Mouse (Mus musculus) MEL (cell line): ENCODE results near the gene Zmat3. TPM values are rescaled to one million over a fixed set of nuclear protein-coding genes. Genes with fewer than 3 reads are reported as not detected.

Source experiments
- DNase-seq: peaks from one replicate; pipeline ENCODE4 v3.0.0; 2011; ENCODE audit warnings: low read depth, low spot score
- H3K27ac ChIP-seq: 2 replicates; pipeline ENCODE4 v1.5.1; 2012; ENCODE audit warnings: low read depth, mild to moderate bottlenecking, control low read depth, low read length, moderate library complexity; ENCODE audit not compliant: control insufficient read depth
- H3K27me3 ChIP-seq, 2 experiments: fragments of 150-350 bp in 1 of 2; sonication (generic) in 1 of 2; 2 replicates each; pipeline ENCODE4 v1.6.1; 2012; ENCODE audit warnings: low read length in 2 of 2, mild to moderate bottlenecking in 2 of 2, improper control_type of control experiment in 1 of 2, moderate library complexity in 1 of 2; ENCODE audit not compliant: insufficient read depth in 2 of 2, control insufficient read depth in 1 of 2
- H3K36me3 ChIP-seq, 2 experiments: 2 replicates each; pipeline ENCODE4 v1.6.1; 2012 to 2014; ENCODE audit warnings: low read length in 2 of 2, improper control_type of control experiment in 1 of 2, inconsistent platforms in 1 of 2, mild to moderate bottlenecking in 1 of 2; ENCODE audit not compliant: insufficient read depth in 2 of 2, control insufficient read depth in 1 of 2
- H3K4me1 ChIP-seq, 2 experiments: fragments of 150-350 bp in 1 of 2; sonication (generic) in 1 of 2; 2 replicates each; pipeline ENCODE4 v1.6.1; 2012; ENCODE audit warnings: low read length in 2 of 2, improper control_type of control experiment in 1 of 2, mild to moderate bottlenecking in 1 of 2; ENCODE audit not compliant: insufficient read depth in 2 of 2, control insufficient read depth in 1 of 2
- H3K4me3 ChIP-seq, 2 experiments: fragments of 150-350 bp in 1 of 2; sonication (generic) in 1 of 2; 2 replicates each; pipeline ENCODE4 v1.5.1; 2012; ENCODE audit warnings: low read depth in 2 of 2, low read length in 2 of 2, mild to moderate bottlenecking in 2 of 2, moderate library complexity in 2 of 2, control low read depth in 1 of 2, improper control_type of control experiment in 1 of 2; ENCODE audit not compliant: control insufficient read depth in 1 of 2, insufficient read depth in 1 of 2
- H3K79me2 ChIP-seq: 2 replicates; pipeline ENCODE4 v1.6.1; 2012; ENCODE audit warnings: mild to moderate bottlenecking, low read length, moderate library complexity; ENCODE audit not compliant: control insufficient read depth, poor library complexity, insufficient read depth
- H3K9ac ChIP-seq: 2 replicates; pipeline ENCODE4 v1.6.1; 2012; ENCODE audit warnings: low read depth, mild to moderate bottlenecking, control low read depth, low read length, moderate library complexity; ENCODE audit not compliant: control insufficient read depth, poor library complexity, severe bottlenecking
- H3K9me3 ChIP-seq: fragments of 150-350 bp; sonication (generic); replicated peaks from 2 replicates; pipeline ENCODE4 v1.6.1; 2012; ENCODE audit warnings: mild to moderate bottlenecking, low read length, improper control_type of control experiment, moderate library complexity; ENCODE audit not compliant: insufficient read depth
- CTCF ChIP-seq, 3 experiments: IDR thresholded peaks in 2 of 3; conservative IDR thresholded peaks in 1 of 3; 2 replicates each; pipeline ENCODE4 v1.5.1; 2011 to 2012; ENCODE audit warnings: low read length in 3 of 3, low read depth in 2 of 3, mild to moderate bottlenecking in 2 of 3, improper control_type of control experiment in 1 of 3, inconsistent platforms in 1 of 3, mixed read lengths in 1 of 3, moderate library complexity in 1 of 3; ENCODE audit not compliant: control insufficient read depth in 1 of 3, insufficient read depth in 1 of 3, poor library complexity in 1 of 3, severe bottlenecking in 1 of 3
- E2F4 ChIP-seq: IDR thresholded peaks from 2 replicates; pipeline ENCODE4 v1.6.1; 2011; ENCODE audit warnings: low read depth, low read length, improper control_type of control experiment, borderline replicate concordance
- KAT2A ChIP-seq: conservative IDR thresholded peaks from 2 replicates; pipeline ENCODE4 v1.6.1; 2012; ENCODE audit warnings: low read depth, low read length, improper control_type of control experiment, inconsistent platforms
- MAZ ChIP-seq: IDR thresholded peaks from 2 replicates; pipeline ENCODE4 v1.6.1; 2012; ENCODE audit warnings: low read depth, mild to moderate bottlenecking, inconsistent platforms, low read length, improper control_type of control experiment
- MEF2A ChIP-seq: IDR thresholded peaks from 2 replicates; pipeline ENCODE4 v1.6.1; 2014; ENCODE audit warnings: low read depth, mild to moderate bottlenecking, inconsistent platforms, low read length, improper control_type of control experiment; ENCODE audit not compliant: poor library complexity, insufficient replicate concordance, severe bottlenecking; ENCODE audit errors: extremely low read depth
- MXI1 ChIP-seq: IDR thresholded peaks from 2 replicates; pipeline ENCODE4 v1.6.1; 2011; ENCODE audit warnings: mild to moderate bottlenecking, low read depth, low read length, improper control_type of control experiment
- MYB ChIP-seq: IDR thresholded peaks from 2 replicates; pipeline ENCODE4 v1.6.1; 2011; ENCODE audit warnings: mild to moderate bottlenecking, low read depth, low read length, improper control_type of control experiment
- POLR2A ChIP-seq, 2 experiments: IDR thresholded peaks; 2 replicates each; pipeline ENCODE4 v1.6.1; 2011 to 2012; ENCODE audit warnings: low read length in 2 of 2, mild to moderate bottlenecking in 2 of 2, control low read depth in 1 of 2, improper control_type of control experiment in 1 of 2, low read depth in 1 of 2, moderate library complexity in 1 of 2; ENCODE audit not compliant: control insufficient read depth in 1 of 2, insufficient read depth in 1 of 2, poor library complexity in 1 of 2
- POLR2AphosphoS5 ChIP-seq: IDR thresholded peaks from 2 replicates; pipeline ENCODE4 v1.6.1; 2012; ENCODE audit warnings: low read depth, borderline replicate concordance, mild to moderate bottlenecking, inconsistent platforms, low read length, moderate library complexity, mixed read lengths
- RAD21 ChIP-seq: IDR thresholded peaks from 2 replicates; pipeline ENCODE4 v1.6.1; 2011; ENCODE audit warnings: mild to moderate bottlenecking, low read depth, low read length, improper control_type of control experiment
- SIN3A ChIP-seq: IDR thresholded peaks from 2 replicates; pipeline ENCODE4 v1.6.1; 2012; ENCODE audit warnings: low read length, improper control_type of control experiment, inconsistent platforms
- SMC3 ChIP-seq: IDR thresholded peaks from 2 replicates; pipeline ENCODE4 v1.6.1; 2011; ENCODE audit warnings: low read depth, low read length, improper control_type of control experiment
- TBP ChIP-seq: IDR thresholded peaks from 2 replicates; pipeline ENCODE4 v1.8.0; 2011; ENCODE audit warnings: low read depth, low read length, improper control_type of control experiment
- TCF12 ChIP-seq: IDR thresholded peaks from 2 replicates; pipeline ENCODE4 v1.6.1; 2014; ENCODE audit warnings: low read depth, mild to moderate bottlenecking, inconsistent platforms, low read length, improper control_type of control experiment, moderate library complexity
- ZC3H11A ChIP-seq: IDR thresholded peaks from 2 replicates; pipeline ENCODE4 v1.6.1; 2012; ENCODE audit warnings: low read depth, mild to moderate bottlenecking, inconsistent platforms, low read length, improper control_type of control experiment
- ZMIZ1 ChIP-seq: IDR thresholded peaks from 2 replicates; pipeline ENCODE4 v1.6.1; 2012; ENCODE audit warnings: low read depth, mild to moderate bottlenecking, inconsistent platforms, low read length, improper control_type of control experiment, moderate library complexity
- ZNF384 ChIP-seq: IDR thresholded peaks from 2 replicates; pipeline ENCODE4 v1.6.1; 2012; ENCODE audit warnings: low read depth, mild to moderate bottlenecking, inconsistent platforms, low read length, improper control_type of control experiment
- polyA plus RNA-seq, 2 experiments: library from polyadenylated mRNA; stranded (reverse) in 1 of 2; unstranded in 1 of 2; fragments of >175 nt in 1 of 2; fragments of >200 nt in 1 of 2; gene quantifications; 2 replicates each; pipeline versions ENCODE4 v1.2.1 to v1.2.4; 2012; ENCODE audit warnings: low replicate concordance in 2 of 2, low read depth in 1 of 2; ENCODE audit not compliant: insufficient read length in 2 of 2, insufficient read depth in 1 of 2, missing spikeins in 1 of 2
- total RNA-seq: library from RNA; depleted of rRNA; stranded (reverse); fragments of 300-350 nt; gene quantifications from 2 replicates; pipeline ENCODE4 v1.2.3, GENCODE M21; 2012

Gene Zmat3
- total and polyA plus RNA-seq, 3 experiments = 3.1 to 4.4 TPM; not detected in 1

GRCm38 (mm10) chr3:32402990-32403885 lies 37.4 kb upstream of the Zmat3 start:
- TF ChIP-seq POLR2A (IDR thresholded peaks at IDR 0.05; ENCODE audit: control insufficient read depth in 1 of 2, insufficient read depth in 1 of 2, low read depth in 1 of 2, low read length in 2 of 2, poor library complexity in 1 of 2) = no peak
- TF ChIP-seq ZNF384 = no peak
- TF ChIP-seq MAZ = no peak
- TF ChIP-seq KAT2A = no peak
- TF ChIP-seq MYB = no peak
- TF ChIP-seq SIN3A = 0 out of 2 replicates have a peak, but pooled peaks have one; percentile 20
- TF ChIP-seq MEF2A = no peak
- Histone ChIP-seq H3K79me2 (peaks cover 44% of the 10 kb centered on the region), H3K27me3 (no peaks in the 10 kb centered on the region), H3K36me3 (peaks cover 0 to 10% of the 10 kb centered on the region in 2 experiments; a peak in 2 of 4 replicates), H3K9me3 (no peaks in the 10 kb centered on the region), H3K4me3 (no peak overlapping the region), H3K4me1 (peaks cover 3 to 6% of the 10 kb centered on the region in 2 experiments; a peak in 2 of 4 replicates), H3K9ac (no peak overlapping the region), H3K27ac (no peak overlapping the region)
- peak; percentile 42 for DNase-seq

GRCm38 (mm10) chr3:32401591-32401990 lies 35.8 kb upstream of the Zmat3 start:
- H3K9ac ChIP-seq = no peak overlapping the region
- no peaks in the 10 kb centered on the region for H3K9me3 ChIP-seq
- DNase-seq = no peak
- peaks cover 3 to 6% of the 10 kb centered on the region in 2 experiments; a peak in 2 of 4 replicates for H3K4me1 ChIP-seq
- H3K27me3 ChIP-seq = no peaks in the 10 kb centered on the region
- H3K4me3 ChIP-seq = no peak overlapping the region
- peaks cover 47% of the 10 kb centered on the region for H3K79me2 ChIP-seq
- H3K36me3 ChIP-seq = peaks cover 0 to 10% of the 10 kb centered on the region in 2 experiments; a peak in 2 of 4 replicates
- no peak overlapping the region for H3K27ac ChIP-seq
- TF ChIP-seq E2F4 = no peak
- TF ChIP-seq ZMIZ1 = no peak
- TF ChIP-seq MXI1 = no peak
- TF ChIP-seq CTCF (IDR thresholded peaks at IDR 0.05 in 2 of 3, conservative IDR thresholded peaks at IDR 0.05 in 1 of 3; ENCODE audit: control insufficient read depth in 1 of 3, insufficient read depth in 1 of 3, low read depth in 2 of 3, low read length in 3 of 3, poor library complexity in 1 of 3, severe bottlenecking in 1 of 3) = no peak
- TF ChIP-seq KAT2A = no peak
- TF ChIP-seq RAD21 = no peak
- TF ChIP-seq POLR2AphosphoS5 = no peak
- TF ChIP-seq TCF12 = no peak
- TF ChIP-seq TBP = no peak
- TF ChIP-seq SMC3 = no peak
- TF ChIP-seq ZC3H11A = no peak
